Mouse (Mus musculus) midbrain, embryonic 14.5 days (tissue): Measurements from ENCODE around the gene Ubap1l. TPM values are rescaled to one million over a fixed set of nuclear protein-coding genes. Genes with fewer than 3 reads are reported as not detected.

Experiments
- ATAC-seq: fragments of 200-750 bp; cut with Nextera tagmentation; 2 replicates; pipeline ENCODE4 v1.8.0; 2017; ENCODE audit warnings: moderate number of reproducible peaks, moderate library complexity; ENCODE audit not compliant: low FRiP score, low TSS enrichment
- DNase-seq: peaks from one replicate; pipeline ENCODE4 v3.0.0-alpha.2; 2015
- H3K27ac ChIP-seq: fragments of 300-500 bp; sonication (generic); replicated peaks from 2 replicates; pipeline ENCODE4 v1.5.1; 2014; ENCODE audit warnings: mild to moderate bottlenecking, low read depth, low read length, moderate library complexity
- H3K27me3 ChIP-seq: fragments of 300-500 bp; sonication (generic); 2 replicates; pipeline ENCODE4 v1.6.1; 2014; ENCODE audit warnings: low read length, control low read depth, mixed read lengths; ENCODE audit not compliant: control insufficient read depth, insufficient read depth
- H3K36me3 ChIP-seq: fragments of 300-500 bp; sonication (generic); 2 replicates; pipeline ENCODE4 v1.6.1; 2014; ENCODE audit warnings: low read length, control low read depth; ENCODE audit not compliant: control insufficient read depth, insufficient read depth
- H3K4me1 ChIP-seq: fragments of 300-500 bp; sonication (generic); 2 replicates; pipeline ENCODE4 v1.6.1; 2014; ENCODE audit warnings: mild to moderate bottlenecking, antibody characterized with exemption, low read length, control low read depth; ENCODE audit not compliant: control insufficient read depth, insufficient read depth
- H3K4me2 ChIP-seq: fragments of 300-500 bp; sonication (generic); 2 replicates; pipeline ENCODE4 v1.6.1; 2014; ENCODE audit warnings: mild to moderate bottlenecking, low read length, moderate library complexity
- H3K4me3 ChIP-seq: fragments of 300-500 bp; sonication (generic); replicated peaks from 2 replicates; pipeline ENCODE4 v1.5.1; 2014; ENCODE audit warnings: low read depth, low read length
- H3K9ac ChIP-seq: fragments of 300-500 bp; sonication (generic); replicated peaks from 2 replicates; pipeline ENCODE4 v1.6.1; 2014; ENCODE audit warnings: mild to moderate bottlenecking, low read length, moderate library complexity
- H3K9me3 ChIP-seq: fragments of 300-500 bp; sonication (generic); 2 replicates; pipeline ENCODE4 v1.6.1; 2016; ENCODE audit warnings: low read length, control low read depth, mixed read lengths; ENCODE audit not compliant: control insufficient read depth
- WGBS: fragments of 180-500 bp; shearing (Covaris S2); extraction: QIAGEN DNeasy Blood & Tissue Kit; methylation state at CpG from one replicate; pipeline ENCODE4 v1.1.7; 2014; 5-methylcytosine and 5-hydroxymethylcytosine counted together
- polyA plus RNA-seq: library from polyadenylated mRNA; unstranded; fragments of >200 nt; fragmentation: Nextera tagmentation; extraction: Ambion mirVana; gene quantifications from 2 replicates; pipeline ENCODE4 v1.2.1, GENCODE M21; 2014

Ubap1l gene
- polyA plus RNA-seq, 1 experiment from 2014 or later: 1.7 TPM

DNA sequence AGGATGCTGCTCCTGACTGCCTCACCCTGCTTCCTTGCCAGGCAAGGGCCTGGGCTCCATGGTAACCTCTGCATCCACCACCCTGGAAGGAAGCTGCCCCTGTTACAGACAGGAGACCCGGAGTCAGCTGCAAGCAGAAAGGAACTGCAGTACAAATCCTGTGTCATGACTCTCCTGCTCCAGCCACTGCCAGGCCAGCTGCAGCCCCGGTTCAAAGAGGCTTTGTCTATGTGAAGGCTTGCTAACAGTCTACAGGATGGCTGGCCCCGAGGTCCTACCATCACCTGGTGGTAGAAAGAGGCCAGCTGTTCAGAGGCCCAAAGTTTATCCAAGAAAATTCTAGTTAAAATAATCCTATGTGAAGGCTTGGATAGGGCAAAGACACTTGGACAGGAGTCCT is 50.5 kb downstream of the Ubap1l start:
- Histone ChIP-seq H3K9me3 (no peaks in the 10 kb centered on the region), H3K27me3 (no peaks in the 10 kb centered on the region), H3K4me3 (no peak overlapping the region), H3K27ac (no peak overlapping the region), H3K36me3 (no peaks in the 10 kb centered on the region), H3K9ac (no peak overlapping the region), H3K4me2 (no peak overlapping the region), H3K4me1 (no peaks in the 10 kb centered on the region)
- ATAC-seq: no peak
- no peak for DNase-seq
- 76% methylated on average over 3 of the region's 3 CpGs for WGBS

DNA sequence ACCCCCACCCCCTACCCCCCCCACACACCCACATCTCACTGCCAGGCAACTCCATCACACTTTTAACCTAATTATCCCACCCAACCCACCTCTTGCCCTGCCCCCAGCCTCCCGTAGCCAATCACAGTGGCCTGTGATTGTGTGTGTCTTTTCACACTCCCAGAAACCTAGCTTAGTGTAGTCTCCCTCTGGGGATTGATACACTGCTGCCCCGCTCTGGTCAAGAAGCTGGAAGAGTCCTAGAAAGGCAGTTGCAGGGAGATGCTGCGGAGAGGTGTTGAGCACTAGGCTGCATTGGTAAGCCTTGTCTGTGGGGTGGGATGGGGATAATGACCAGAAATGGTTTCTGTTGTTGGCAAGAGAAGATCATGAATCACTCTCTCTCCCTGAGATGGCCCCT is 56.9 kb downstream of the Ubap1l start:
- no peak for ATAC-seq
- WGBS: 52% methylated on average over 3 of the region's 3 CpGs
- Histone ChIP-seq H3K4me3 (no peak overlapping the region), H3K27me3 (no peaks in the 10 kb centered on the region), H3K4me1 (no peaks in the 10 kb centered on the region), H3K9ac (no peak overlapping the region), H3K9me3 (no peaks in the 10 kb centered on the region), H3K27ac (no peak overlapping the region), H3K4me2 (no peak overlapping the region), H3K36me3 (no peaks in the 10 kb centered on the region)
- DNase-seq: no peak

DNA sequence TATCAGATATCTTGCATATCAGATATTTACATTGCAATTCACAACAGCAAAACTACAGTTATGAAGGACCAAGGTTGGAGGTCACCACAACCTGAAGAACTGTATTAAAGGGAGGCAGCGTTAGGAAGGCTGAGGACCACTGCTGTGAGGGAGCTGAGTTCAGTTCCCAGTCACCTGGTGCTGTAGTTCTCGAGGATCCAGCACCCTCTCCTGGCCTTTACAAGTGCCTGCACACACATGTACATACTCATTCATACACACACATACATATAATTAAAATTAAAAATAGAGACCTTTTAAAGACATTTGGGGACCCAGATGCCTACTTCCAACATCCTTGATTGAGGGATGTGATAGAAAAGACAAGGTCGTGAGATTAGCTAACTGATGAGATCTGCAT is 58.8 kb downstream of the Ubap1l start:
- Histone ChIP-seq H3K27ac (no peak overlapping the region), H3K27me3 (no peaks in the 10 kb centered on the region), H3K9ac (no peak overlapping the region), H3K4me2 (no peak overlapping the region), H3K36me3 (no peaks in the 10 kb centered on the region), H3K4me3 (no peak overlapping the region), H3K4me1 (no peaks in the 10 kb centered on the region), H3K9me3 (no peaks in the 10 kb centered on the region)
- no peak for DNase-seq
- 76% methylated on average over 3 of the region's 3 CpGs for WGBS
- ATAC-seq: no peak

DNA sequence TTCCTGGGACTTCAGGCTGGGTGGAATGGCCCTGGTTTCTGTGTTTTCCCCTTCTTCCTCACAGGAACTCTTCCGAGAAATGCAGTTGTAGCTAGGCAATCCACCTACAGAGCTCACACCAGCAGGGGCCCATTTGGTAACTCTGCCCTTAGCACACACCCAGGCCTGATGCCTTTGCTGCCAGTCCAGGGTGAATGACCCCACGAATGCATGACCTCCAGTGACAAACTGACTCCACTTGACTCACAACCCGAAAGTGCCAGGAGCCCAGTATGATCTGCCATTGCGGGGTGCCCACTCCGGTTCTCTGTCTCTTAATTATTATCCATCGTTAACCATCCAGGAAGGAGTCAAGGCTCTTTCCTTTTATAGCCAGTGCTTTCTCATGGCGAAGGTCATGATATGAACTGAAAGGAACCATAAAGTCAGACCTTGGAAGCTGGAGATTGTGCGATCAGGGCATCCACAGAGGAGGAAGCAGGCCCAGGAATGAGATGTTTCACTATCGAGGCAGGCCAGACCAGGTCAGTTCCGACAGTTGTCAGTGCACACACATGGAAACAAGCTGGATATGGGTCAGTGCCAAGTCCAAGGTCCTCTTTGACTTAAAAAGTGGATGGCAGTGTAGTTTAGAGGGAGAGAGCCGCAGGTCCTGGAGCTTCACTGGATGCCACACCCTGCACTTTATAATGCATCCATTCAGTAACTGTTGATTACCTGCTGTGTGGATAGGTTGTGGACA is 62.1 kb downstream of the Ubap1l start, which contains the start of gene Slc51b:
Gene Slc51b (minus strand): TSS at position 196 of the 742 bp plus-strand sequence.
- H3K4me3 ChIP-seq: no peak within 1 kb of the TSS
- WGBS: 86% methylated on average over 11 of the region's 11 CpGs
- no peaks in the 10 kb centered on the region for H3K9me3 ChIP-seq
- H3K36me3 ChIP-seq: no peaks in the 10 kb centered on the region
- H3K9ac ChIP-seq: no peak within 1 kb of the TSS
- H3K27me3 ChIP-seq: no peaks in the 10 kb centered on the region
- H3K4me2 ChIP-seq: no peak within 1 kb of the TSS
- no peak for ATAC-seq
- no peaks in the 10 kb centered on the region for H3K4me1 ChIP-seq
- no peak within 1 kb of the TSS for H3K27ac ChIP-seq
- DNase-seq: no peak

DNA sequence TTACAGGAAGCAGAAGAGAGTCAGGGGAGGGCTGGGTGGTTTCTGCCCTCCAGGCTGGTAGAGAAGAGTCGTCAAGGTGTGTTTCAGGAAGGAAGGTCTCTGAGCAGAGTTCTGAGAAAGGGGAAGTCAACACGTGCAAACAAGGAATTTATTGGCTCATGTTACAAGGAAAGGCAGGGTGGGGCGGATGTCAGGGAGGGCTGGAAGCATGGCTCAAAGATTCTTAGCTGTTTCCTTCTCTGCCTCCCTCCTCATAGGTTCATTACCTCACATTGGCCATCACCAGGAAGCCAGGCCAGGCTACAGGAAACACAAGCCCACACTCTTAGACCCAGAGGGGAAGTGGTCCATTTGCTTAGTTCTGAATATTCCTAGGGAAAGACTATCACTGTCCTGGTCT is 63.6 kb downstream of the Ubap1l start:
- 58% methylated on average over 3 of the region's 3 CpGs for WGBS
- no peak for ATAC-seq
- no peak for DNase-seq
- H3K9me3 ChIP-seq: no peaks in the 10 kb centered on the region
- no peaks in the 10 kb centered on the region for H3K4me1 ChIP-seq
- H3K27me3 ChIP-seq: no peaks in the 10 kb centered on the region
- no peaks in the 10 kb centered on the region for H3K36me3 ChIP-seq
- no peak overlapping the region for H3K4me2 ChIP-seq
- H3K9ac ChIP-seq: no peak overlapping the region
- no peak overlapping the region for H3K27ac ChIP-seq
- H3K4me3 ChIP-seq: no peak overlapping the region

DNA sequence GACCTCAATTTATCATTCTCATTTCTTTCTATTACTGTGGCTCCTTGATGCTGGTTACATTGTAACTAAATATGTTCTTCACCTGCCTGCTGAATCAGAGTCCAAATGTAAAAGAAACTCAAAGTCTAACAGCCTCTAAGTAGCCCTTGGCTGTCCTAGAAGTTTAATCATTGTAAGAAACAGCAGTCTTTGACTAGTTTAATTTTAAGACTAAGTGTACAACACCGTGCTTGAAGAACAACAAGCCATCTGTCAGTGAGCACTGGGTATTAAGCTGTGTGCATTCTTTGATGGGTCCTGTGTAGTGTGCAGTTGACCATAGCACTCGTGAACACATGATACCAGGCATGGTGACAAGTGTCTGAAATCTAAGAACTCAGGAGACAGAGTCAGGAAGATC is 66.7 kb downstream of the Ubap1l start:
- ATAC-seq: no peak
- Histone ChIP-seq H3K27ac (no peak overlapping the region), H3K9ac (no peak overlapping the region), H3K4me1 (no peaks in the 10 kb centered on the region), H3K4me3 (no peak overlapping the region), H3K36me3 (no peaks in the 10 kb centered on the region), H3K27me3 (no peaks in the 10 kb centered on the region), H3K4me2 (no peak overlapping the region), H3K9me3 (no peaks in the 10 kb centered on the region)
- no peak for DNase-seq
- 68% methylated on average over 2 of the region's 2 CpGs for WGBS

DNA sequence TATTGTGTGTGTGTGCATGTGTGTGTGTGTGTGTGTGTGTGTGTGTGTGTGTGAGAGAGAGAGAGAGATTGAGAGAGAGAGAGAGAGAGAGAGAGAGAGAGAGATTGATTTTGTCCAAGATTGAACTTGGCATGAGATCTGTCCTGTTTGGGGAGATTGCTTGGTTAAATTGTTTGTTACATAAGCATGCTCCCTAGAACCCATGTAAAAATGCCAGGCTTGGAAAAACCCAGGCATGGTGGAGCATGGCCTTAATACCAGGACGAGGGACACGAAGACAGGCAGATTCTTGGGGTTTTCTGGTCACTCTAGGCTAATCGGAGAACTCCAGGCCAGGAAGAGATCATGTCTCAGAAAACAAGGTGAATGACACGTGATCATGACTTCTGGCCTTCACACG is 67.2 kb downstream of the Ubap1l start:
- Histone ChIP-seq H3K27ac (no peak overlapping the region), H3K36me3 (no peaks in the 10 kb centered on the region), H3K4me1 (no peaks in the 10 kb centered on the region), H3K4me2 (no peak overlapping the region), H3K4me3 (no peak overlapping the region), H3K9me3 (no peaks in the 10 kb centered on the region), H3K27me3 (no peaks in the 10 kb centered on the region), H3K9ac (no peak overlapping the region)
- 89% methylated on average over 5 of the region's 5 CpGs for WGBS
- no peak for ATAC-seq
- no peak for DNase-seq

Other genes with a start within 250 kb of the Ubap1l start
- 10.7 and 14.1 TPM in 2 replicates for gene Igdcc3, start 219.9 kb upstream of the Ubap1l start, polyA plus RNA-seq
- 5.2 and 6.5 TPM in 2 replicates for gene Parp16, start 165.7 kb upstream of the Ubap1l start, polyA plus RNA-seq
- gene Cilp, start 95.9 kb upstream of the Ubap1l start, polyA plus RNA-seq: 0.17 and 0.24 TPM in 2 replicates
- gene Clpx, start 66.8 kb upstream of the Ubap1l start, polyA plus RNA-seq: 38.1 and 45.6 TPM in 2 replicates
- gene Pdcd7, start 14.9 kb upstream of the Ubap1l start, polyA plus RNA-seq: 10.1 and 13.1 TPM in 2 replicates
- 0.23 and 0.47 TPM in 2 replicates for gene Kbtbd13, start 30.6 kb downstream of the Ubap1l start, polyA plus RNA-seq
- gene Rasl12, start 37.5 kb downstream of the Ubap1l start, polyA plus RNA-seq: 6.5 and 7.1 TPM in 2 replicates
- not detected in 2 replicates for gene Slc51b, start 61.9 kb downstream of the Ubap1l start, polyA plus RNA-seq
- 22.0 and 23.5 TPM in 2 replicates for gene Mtfmt, start 74.7 kb downstream of the Ubap1l start, polyA plus RNA-seq
- 137 and 162 TPM in 2 replicates for gene Spg21, start 99.9 kb downstream of the Ubap1l start, polyA plus RNA-seq
- 0.55 and 1.00 TPM in 2 replicates for gene Ankdd1a, start 159.2 kb downstream of the Ubap1l start, polyA plus RNA-seq
- gene Plekho2, start 219.0 kb downstream of the Ubap1l start, polyA plus RNA-seq: 2.9 and 4.6 TPM in 2 replicates
- gene Pif1, start 226.1 kb downstream of the Ubap1l start, polyA plus RNA-seq: 1.5 and 2.6 TPM in 2 replicates